Mouse (Mus musculus): ENCODE data around the gene Gsdma3. TPM values are rescaled to one million over a fixed set of nuclear protein-coding genes. Genes with fewer than 3 reads are reported as not detected.
A peak's percentile ranks its signal among the peaks of the same experiment; 100 is the strongest.

The Gsdma3 gene
- total and polyA plus RNA-seq, 3 experiments: not detected

GRCm38 (mm10) chr11:98582030-98582388 is 44.2 kb upstream of the Gsdma3 start:
- no peaks in the 10 kb centered on the region for H3K9me3 ChIP-seq (replicated peaks; ENCODE audit: insufficient read depth, low read length)
- peaks cover 2 to 56% of the 10 kb centered on the region in 2 experiments; a peak in 3 of 4 replicates for H3K36me3 ChIP-seq (ENCODE audit: control insufficient read depth in 1 of 2, insufficient read depth in 2 of 2, low read length in 2 of 2)
- peaks cover 30% of the 10 kb centered on the region for H3K79me2 ChIP-seq (ENCODE audit: control insufficient read depth, insufficient read depth, low read length, poor library complexity)
- H3K27me3 ChIP-seq (ENCODE audit: control insufficient read depth in 1 of 2, insufficient read depth in 2 of 2, low read length in 2 of 2): no peaks in the 10 kb centered on the region
- peak overlapping the region; percentile 99 for H3K27ac ChIP-seq (ENCODE audit: control insufficient read depth, low read depth, low read length)
- H3K4me1 ChIP-seq (ENCODE audit: control insufficient read depth in 1 of 2, insufficient read depth in 2 of 2, low read length in 2 of 2): peaks cover 36 to 60% of the 10 kb centered on the region in 2 experiments
- H3K9ac ChIP-seq (ENCODE audit: control insufficient read depth, low read depth, low read length, poor library complexity, severe bottlenecking): peak overlapping the region; percentile 75
- no peak for TF ChIP-seq POLR2AphosphoS5 (IDR thresholded peaks at IDR 0.05; ENCODE audit: borderline replicate concordance, low read depth, low read length)
- TF ChIP-seq CTCF (IDR thresholded peaks at IDR 0.05 in 2 of 3, conservative IDR thresholded peaks at IDR 0.05 in 1 of 3; ENCODE audit: control insufficient read depth in 1 of 3, insufficient read depth in 1 of 3, low read depth in 2 of 3, low read length in 3 of 3, poor library complexity in 1 of 3, severe bottlenecking in 1 of 3): peak in 2 of 3 experiments; percentile 16 to 25; a peak in 4 of 6 replicates
- TF ChIP-seq SMC3 (IDR thresholded peaks at IDR 0.05; ENCODE audit: low read depth, low read length): no peak
- TF ChIP-seq SIN3A (IDR thresholded peaks at IDR 0.05; ENCODE audit: low read length): 0 out of 2 replicates have a peak, but pooled peaks have one; percentile 18
- TF ChIP-seq JUND (IDR thresholded peaks at IDR 0.05; ENCODE audit: low read depth, low read length): no peak
- peak in 1 of 2 experiments; percentile 45; a peak in 2 of 4 replicates for TF ChIP-seq POLR2A (IDR thresholded peaks at IDR 0.05; ENCODE audit: control insufficient read depth in 1 of 2, insufficient read depth in 1 of 2, low read depth in 1 of 2, low read length in 2 of 2, poor library complexity in 1 of 2)
- TF ChIP-seq MAFK (IDR thresholded peaks at IDR 0.05; ENCODE audit: borderline replicate concordance, low read depth, low read length): no peak
- TF ChIP-seq TAL1 (IDR thresholded peaks at IDR 0.05; ENCODE audit: low read length): peak; percentile 28; the same call in 1 of the 2 replicates
- TF ChIP-seq CHD2 (IDR thresholded peaks at IDR 0.05; ENCODE audit: low read length): no peak
- no peak for TF ChIP-seq HCFC1 (IDR thresholded peaks at IDR 0.05; ENCODE audit: low read depth, low read length)
- peak overlapping the region; percentile 16 to 32; a peak in 3 of 4 replicates for H3K4me3 ChIP-seq (ENCODE audit: control insufficient read depth in 1 of 2, insufficient read depth in 1 of 2, low read depth in 2 of 2, low read length in 2 of 2)
- no peak for DNase-seq (ENCODE audit: low read depth, low spot score)

DNA sequence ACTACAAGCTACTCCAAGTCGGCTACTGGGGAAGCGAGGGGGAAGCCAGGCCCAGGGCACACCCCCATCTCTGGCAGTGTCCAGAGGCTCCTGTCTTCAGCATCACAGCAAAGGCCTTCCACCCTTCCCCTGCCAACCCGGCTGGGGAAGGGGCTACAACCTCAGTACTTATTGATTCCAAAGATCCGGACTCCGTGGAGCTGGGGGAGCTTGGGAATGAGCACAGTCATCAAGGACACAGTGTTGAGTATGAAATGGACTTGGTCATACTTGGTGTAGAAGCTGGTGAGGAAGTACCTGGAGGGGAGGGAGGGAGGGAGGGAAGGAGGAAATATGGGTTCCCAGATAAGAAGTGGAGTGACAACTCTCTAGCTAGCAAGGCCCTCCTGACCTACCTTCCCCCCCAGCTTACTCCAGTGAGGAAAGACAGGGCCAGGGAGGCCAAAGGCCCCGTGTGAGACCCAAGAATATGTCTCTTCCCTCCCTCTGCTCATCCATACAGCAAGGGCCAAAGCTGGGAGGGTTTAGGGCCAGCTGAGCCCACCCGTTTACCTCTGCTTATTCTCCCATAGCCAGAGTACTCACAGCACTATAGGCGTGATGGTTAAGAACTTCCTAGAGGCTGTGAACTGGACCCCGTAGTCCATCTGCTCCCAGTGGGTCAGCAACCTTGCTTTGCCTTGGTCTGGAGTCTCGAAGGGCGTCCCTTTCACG is 43.5 kb upstream of the Gsdma3 start:
- H3K36me3 ChIP-seq (ENCODE audit: control insufficient read depth in 1 of 2, insufficient read depth in 2 of 2, low read length in 2 of 2): peaks cover 2 to 59% of the 10 kb centered on the region in 2 experiments; a peak in 3 of 4 replicates
- TF ChIP-seq TCF12 (IDR thresholded peaks at IDR 0.05; ENCODE audit: low read depth, low read length) (peak; percentile 92), ZC3H11A (IDR thresholded peaks at IDR 0.05; ENCODE audit: low read depth, low read length) (peak; percentile 3; the same call in 1 of the 2 replicates), POLR2AphosphoS2 (IDR thresholded peaks at IDR 0.05; ENCODE audit: low read length) (peak; percentile 65; the same call in 1 of the 2 replicates), CTCF (IDR thresholded peaks at IDR 0.05 in 2 of 3, conservative IDR thresholded peaks at IDR 0.05 in 1 of 3; ENCODE audit: control insufficient read depth in 1 of 3, insufficient read depth in 1 of 3, low read depth in 2 of 3, low read length in 3 of 3, poor library complexity in 1 of 3, severe bottlenecking in 1 of 3) (no peak), MEF2A (IDR thresholded peaks at IDR 0.05; ENCODE audit: extremely low read depth, insufficient replicate concordance, low read depth, low read length, poor library complexity, severe bottlenecking) (no peak), TBP (IDR thresholded peaks at IDR 0.05; ENCODE audit: low read depth, low read length) (peak; percentile 57; the same call in 1 of the 2 replicates), MAZ (IDR thresholded peaks at IDR 0.05; ENCODE audit: low read depth, low read length) (peak; percentile 91; the same call in 1 of the 2 replicates), POLR2A (IDR thresholded peaks at IDR 0.05; ENCODE audit: control insufficient read depth in 1 of 2, insufficient read depth in 1 of 2, low read depth in 1 of 2, low read length in 2 of 2, poor library complexity in 1 of 2) (no peak; a peak in 1 of 4 replicates), E2F4 (IDR thresholded peaks at IDR 0.05; ENCODE audit: borderline replicate concordance, low read depth, low read length) (no peak), RCOR1 (IDR thresholded peaks at IDR 0.05; ENCODE audit: low read depth, low read length) (peak; percentile 41; the same call in 1 of the 2 replicates), MYB (IDR thresholded peaks at IDR 0.05; ENCODE audit: low read depth, low read length) (no peak), ELF1 (IDR thresholded peaks at IDR 0.05; ENCODE audit: low read depth, low read length) (peak; percentile 49), MAX (IDR thresholded peaks at IDR 0.05; ENCODE audit: low read length) (0 out of 2 replicates have a peak, but pooled peaks have one; percentile 38), HCFC1 (IDR thresholded peaks at IDR 0.05; ENCODE audit: low read depth, low read length) (peak; percentile 43; the same call in 1 of the 2 replicates), RAD21 (IDR thresholded peaks at IDR 0.05; ENCODE audit: low read depth, low read length) (no peak), CHD1 (IDR thresholded peaks at IDR 0.05; ENCODE audit: low read depth, low read length) (peak; percentile 63; the same call in 1 of the 2 replicates), SMC3 (IDR thresholded peaks at IDR 0.05; ENCODE audit: low read depth, low read length) (no peak), EP300 (IDR thresholded peaks at IDR 0.05; ENCODE audit: low read depth in 1 of 2, low read length in 2 of 2) (peak; percentile 89), MYC (IDR thresholded peaks at IDR 0.05; ENCODE audit: low read depth, low read length) (peak; percentile 68; the same call in 1 of the 2 replicates), BHLHE40 (IDR thresholded peaks at IDR 0.05; ENCODE audit: borderline replicate concordance, low read depth, low read length) (peak; percentile 19; the same call in 1 of the 2 replicates), GABPA (IDR thresholded peaks at IDR 0.05; ENCODE audit: low read depth, low read length) (no peak), MXI1 (IDR thresholded peaks at IDR 0.05; ENCODE audit: low read depth, low read length) (peak; percentile 60), GATA1 (IDR thresholded peaks at IDR 0.05; ENCODE audit: low read depth, low read length) (peak; percentile 88)

More for the DNA sequence above, 43.5 kb upstream of the Gsdma3 start:
- H3K9ac ChIP-seq (ENCODE audit: control insufficient read depth, low read depth, low read length, poor library complexity, severe bottlenecking): peak overlapping the region; percentile 75
- DNase-seq (ENCODE audit: low read depth, low spot score): peak; percentile 94
- H3K27me3 ChIP-seq (ENCODE audit: control insufficient read depth in 1 of 2, insufficient read depth in 2 of 2, low read length in 2 of 2): no peaks in the 10 kb centered on the region
- H3K27ac ChIP-seq (ENCODE audit: control insufficient read depth, low read depth, low read length): peak overlapping the region; percentile 99
- H3K4me1 ChIP-seq (ENCODE audit: control insufficient read depth in 1 of 2, insufficient read depth in 2 of 2, low read length in 2 of 2): peaks cover 38 to 65% of the 10 kb centered on the region in 2 experiments
- peaks cover 30% of the 10 kb centered on the region for H3K79me2 ChIP-seq (ENCODE audit: control insufficient read depth, insufficient read depth, low read length, poor library complexity)
- H3K9me3 ChIP-seq (replicated peaks; ENCODE audit: insufficient read depth, low read length): no peaks in the 10 kb centered on the region
- H3K4me3 ChIP-seq (ENCODE audit: control insufficient read depth in 1 of 2, insufficient read depth in 1 of 2, low read depth in 2 of 2, low read length in 2 of 2): peak overlapping the region; percentile 18 to 32

All from MEL (cell line).